Mouse (Mus musculus): Measurements from ENCODE around the gene Tmprss11c.
"Not testable (repeated sequence)": the region's sequence is repeated elsewhere in the genome, so short reads cannot be mapped to it uniquely, and the experiment has no call there.

Tmprss11c gene

DNA sequence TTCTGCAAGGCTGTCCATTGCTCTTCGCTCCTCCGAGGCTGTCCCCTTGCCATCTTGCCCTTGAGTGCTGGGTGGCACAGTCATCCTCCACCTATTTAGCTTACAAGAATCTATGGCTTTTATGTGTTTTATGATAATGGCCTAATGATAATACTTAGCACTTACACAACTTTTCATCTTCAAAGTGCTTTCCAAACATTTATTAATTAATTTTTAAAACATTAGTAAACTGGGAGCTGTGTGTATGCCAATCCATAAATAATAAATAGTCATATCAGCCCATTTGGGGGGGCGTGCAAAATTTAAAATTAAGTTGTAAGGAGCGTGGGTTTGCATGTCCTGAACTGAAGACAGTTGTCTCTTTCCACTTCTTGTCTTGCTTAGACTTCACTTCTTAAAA, at the start of gene Tmprss11c:
Tmprss11c (minus strand) TSS at position 101 of the 400 bp plus-strand sequence.
- DNase-seq, result no peak

DNA sequence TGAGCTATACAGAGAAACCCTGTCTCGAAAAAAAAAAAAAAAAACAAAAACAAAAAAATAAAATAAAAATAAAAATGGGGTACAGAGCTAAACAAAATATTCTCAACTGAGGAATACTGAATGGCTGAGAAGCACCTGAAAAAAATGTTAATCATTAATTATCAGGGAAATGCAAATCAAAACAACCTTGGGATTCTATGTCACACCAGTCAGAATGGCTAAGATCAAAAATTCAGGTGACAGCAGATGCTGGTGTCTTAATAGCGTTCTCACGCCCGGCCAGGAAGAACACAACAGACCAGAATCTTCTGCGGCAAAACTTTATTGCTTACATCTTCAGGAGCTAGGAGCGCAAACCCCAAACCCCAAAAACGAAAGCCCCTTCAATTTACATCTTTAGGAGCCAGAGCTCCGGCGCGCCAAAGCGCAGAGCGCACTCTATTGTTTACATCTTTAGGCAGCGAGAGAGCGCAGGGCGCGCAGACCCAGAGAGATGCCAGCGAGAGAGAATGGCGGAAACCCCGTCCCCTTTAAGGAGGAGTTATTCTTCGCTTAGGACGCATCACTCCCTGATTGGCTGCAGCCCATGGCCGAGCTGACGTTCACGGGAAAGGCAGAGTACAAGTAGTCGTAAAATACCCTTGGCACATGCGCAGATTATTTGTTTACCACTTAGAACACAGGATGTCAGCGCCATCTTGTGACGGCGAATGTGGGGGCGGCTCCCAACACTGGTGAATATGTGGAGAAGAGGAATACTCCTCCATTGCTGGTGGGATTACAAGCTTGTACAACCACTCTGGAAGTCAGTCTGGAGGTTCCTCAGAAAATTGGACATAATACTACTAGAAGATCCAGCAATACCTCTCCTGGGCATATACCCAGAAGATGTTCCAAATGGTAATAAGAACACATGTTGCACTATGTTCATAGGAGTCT, 29.2 kb upstream of the Tmprss11c start:
- DNase-seq, result not testable (repeated sequence)

DNA sequence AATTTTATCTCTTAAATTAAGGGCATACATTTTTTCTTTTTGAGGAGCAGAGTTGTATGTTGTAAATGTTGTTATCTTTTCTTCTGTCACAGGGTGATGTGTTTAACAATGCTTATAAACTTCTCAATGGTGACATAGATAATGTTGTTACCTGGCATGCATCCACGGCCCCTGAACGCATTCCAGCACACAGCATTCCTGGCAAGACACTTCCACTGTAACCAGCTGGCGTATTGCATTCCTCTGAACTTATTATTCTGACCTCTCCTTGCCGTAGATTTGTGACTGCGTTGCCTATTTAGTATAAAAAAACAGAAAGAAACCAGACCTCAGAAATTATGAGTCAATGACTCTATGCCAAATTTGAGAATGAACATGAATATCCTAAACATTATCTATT, 17.0 kb upstream of the Tmprss11c start:
- DNase-seq, result no peak

DNA sequence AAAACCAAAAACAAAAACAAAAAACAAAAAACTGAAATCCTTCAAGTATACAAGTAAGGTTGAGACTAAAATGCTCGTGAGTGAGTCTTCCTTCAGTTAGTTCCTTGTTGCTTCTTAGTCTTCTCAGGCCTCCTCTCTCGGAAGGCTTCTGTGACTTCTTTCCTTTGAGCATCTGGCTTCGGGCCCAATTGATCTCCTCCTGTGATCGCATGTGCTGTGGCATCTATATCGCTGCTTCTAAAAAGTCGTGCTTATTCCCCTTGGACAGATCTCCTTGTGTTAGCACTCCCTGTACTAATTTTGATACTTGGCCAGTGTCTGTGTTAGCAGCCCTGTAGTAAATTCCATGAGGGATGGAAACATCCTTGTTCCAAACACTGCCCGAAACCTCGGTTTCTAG, 14.8 kb upstream of the Tmprss11c start:
- DNase-seq, result no peak

DNA sequence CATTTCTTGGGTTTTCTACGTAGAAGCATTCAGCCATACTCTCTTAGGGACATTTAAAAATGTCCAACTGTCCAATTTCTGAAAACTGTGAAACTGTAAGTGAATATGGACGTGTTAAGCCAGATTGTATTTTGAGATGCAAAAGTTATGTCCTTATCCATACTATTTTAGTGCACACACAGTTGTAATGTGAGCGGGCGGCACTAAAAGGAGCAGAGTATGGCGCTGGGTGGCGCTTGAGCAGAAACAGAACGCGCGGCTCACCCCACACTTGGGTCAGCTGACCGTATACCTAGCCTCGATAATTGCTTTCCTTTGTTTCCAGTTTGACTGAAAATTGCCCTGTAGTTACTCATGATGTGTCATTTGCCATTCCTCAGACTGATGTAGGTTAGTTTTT, 42.5 kb downstream of the Tmprss11c start:
- no peak for DNase-seq

DNA sequence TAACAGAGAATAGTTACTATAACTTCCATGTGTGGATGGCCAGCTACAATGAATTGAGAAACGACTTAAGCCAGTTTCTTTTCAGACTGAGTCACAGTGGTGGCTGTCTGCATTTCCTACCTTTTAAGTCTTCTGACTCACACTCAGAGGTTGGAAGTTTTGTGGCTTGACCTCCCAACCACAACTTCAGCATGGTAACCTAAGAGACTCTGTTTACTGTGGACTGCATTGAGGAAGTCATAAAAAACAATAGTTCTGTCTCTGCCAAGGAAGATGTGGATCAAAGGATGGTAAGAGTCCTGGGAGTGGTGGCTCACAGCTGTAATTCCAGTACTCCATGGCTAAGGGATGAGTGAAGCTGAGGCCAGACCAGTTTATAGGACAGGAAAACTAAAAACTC, 44.2 kb downstream of the Tmprss11c start:
- no peak for DNase-seq

DNA sequence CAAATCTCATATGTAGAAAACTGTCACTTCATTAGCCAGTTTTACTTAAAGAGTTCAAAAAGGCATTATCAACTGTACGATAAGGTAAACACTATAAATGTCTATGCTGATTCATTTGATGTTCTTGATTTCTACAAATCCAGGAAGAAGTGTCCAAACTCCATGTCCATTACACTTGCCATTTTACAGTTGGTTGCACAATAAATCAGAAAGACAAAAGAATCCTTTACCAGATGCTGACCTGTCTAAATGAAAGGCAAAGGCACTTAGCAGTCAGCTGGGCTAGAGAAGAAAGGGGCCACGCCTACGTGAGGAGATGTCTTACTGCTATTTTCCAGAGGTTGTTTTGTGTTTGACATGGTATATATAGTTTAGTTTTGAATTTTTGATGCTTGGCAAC, 44.8 kb downstream of the Tmprss11c start:
- no peak for DNase-seq

DNA sequence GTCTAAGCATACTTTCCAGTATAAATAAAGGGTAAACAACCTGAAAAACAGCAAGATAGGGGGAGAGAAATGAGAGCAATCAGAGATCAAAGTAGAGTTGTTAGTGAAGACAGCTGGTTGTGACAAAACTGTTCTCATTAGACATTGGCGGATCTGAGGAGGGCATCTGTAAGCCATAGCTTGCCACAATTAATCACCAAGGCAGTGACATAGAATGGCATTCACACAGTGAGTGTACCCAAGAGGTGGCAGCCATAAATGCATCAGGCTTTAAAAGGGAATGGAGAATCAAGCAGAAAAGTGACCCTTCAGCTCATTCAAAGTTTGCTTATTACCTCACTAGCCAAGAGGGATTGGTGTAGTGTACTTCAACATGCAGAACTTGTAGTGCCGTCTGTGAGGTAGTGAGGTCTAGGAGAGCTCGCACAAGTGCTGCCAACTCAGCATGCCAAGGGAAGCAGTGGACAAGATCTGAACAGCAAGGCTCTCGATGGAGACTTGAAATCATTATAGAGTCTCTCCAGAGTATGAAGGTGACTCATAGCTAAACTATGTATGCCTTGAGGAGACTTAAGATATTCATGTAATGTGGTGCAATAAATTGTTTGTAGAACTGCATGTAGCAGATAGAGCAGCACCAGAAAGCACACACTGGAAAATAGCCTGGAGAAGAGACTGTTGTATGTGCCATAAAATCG, 61.8 kb downstream of the Tmprss11c start:
- no peak for DNase-seq

DNA sequence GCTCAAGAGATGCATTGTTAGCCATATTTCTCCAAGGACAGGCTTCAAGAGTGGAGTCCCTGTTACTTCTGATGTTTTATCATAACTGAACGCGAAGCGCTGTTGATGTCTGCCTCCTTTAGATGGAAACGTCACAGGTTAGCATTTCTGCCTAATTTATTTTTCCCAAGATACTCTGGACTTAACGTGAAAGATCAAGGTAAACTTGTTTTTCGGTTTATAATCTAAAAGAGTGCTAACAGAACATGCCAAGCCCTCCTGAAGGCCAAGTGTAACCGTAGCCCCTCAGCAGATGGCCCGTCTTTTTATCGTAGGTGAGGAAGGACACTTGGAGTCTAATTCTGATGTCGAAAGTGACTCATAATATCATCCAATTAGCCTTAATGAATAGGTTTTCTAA, 91.3 kb downstream of the Tmprss11c start, which contains the start of gene Gnrhr:
Gnrhr (minus strand) TSS at position 101 of the 400 bp plus-strand sequence.
- DNase-seq, result no peak

DNA sequence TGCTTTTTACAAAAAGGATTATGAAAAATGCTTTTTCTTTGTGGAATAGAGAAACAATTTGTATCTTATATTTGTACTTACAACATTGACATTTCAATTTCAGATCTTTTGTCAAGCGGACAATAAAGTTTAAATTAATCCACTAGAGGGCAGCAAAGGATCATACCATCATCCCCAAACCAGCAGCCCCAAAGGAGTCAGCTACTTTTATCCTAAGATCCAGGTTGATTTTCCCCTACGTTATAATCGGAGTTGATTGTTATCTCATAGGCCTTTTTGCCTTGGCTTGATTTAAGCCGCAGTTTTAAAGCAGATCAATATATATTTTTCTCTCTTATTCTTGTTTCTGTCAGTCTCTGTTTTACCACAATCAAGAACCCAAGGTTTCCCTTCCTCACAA, 97.8 kb downstream of the Tmprss11c start:
- DNase-seq, result no peak

DNA sequence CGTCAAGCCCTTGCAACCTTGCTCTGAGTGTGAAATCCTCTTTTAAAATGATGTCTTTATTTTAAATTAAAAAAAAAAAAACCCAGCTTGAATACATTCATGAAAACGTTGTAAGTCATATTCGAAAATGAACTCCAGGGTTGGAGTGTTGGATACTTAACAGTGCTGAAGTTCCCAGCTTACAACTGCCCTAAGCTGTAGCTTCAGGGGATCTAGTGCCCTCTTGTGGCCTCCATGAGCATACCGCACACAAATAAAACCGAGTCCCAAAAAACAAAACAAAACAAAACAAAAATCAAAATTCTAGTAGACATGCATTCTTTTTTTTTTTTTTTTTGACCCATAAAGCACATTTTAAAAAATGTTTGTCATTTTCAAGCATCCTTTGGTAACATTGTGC, 98.3 kb downstream of the Tmprss11c start:
- DNase-seq, result no peak

DNA sequence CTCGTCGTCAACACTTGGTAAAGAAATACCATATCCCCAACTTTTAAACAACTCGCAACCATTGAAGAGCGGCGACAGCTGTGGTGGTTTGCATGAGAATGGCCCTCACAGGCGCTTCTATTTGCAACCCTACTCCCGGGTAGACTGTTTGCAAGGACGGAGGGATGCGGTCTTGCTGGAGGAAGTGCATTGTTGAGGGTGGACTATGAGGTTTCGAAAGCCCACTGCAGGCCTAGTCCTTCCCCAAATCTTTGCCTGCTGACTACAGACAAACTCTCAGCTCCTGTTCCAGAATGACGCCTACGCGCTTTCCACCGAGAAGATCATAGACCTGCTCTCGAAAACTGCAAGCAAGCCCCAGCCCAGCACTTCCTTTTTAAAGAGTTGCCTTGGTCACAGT, 98.8 kb downstream of the Tmprss11c start:
- DNase-seq, result no peak

DNA sequence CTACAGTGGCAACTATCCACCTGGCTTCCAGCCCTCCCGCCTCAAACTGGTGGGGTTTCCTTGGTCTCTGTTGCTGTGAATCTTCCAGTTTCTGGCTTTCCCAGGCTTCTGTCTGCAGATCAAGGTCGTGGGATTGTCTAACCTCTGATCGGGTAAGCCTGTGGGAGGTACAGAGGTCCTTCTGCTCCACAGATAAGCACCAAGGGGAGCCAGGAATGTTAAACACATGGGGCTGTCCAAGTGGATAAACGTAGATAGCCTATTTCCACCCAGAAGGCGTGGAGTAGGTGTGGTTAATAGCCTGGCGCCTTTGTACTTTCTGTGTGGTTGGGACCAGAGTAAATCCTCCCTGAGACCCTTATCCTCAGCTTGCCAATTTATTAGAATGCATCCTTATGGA, 101.7 kb downstream of the Tmprss11c start:
- DNase-seq, result peak; percentile 43

Measured in right cerebral cortex, postnatal 4 days (tissue).